Mouse (Mus musculus) small intestine, adult 2 months (tissue): Measurements from ENCODE around the gene Gm4969.

Experiments
- CTCF ChIP-seq: fragments of 200-500 bp; IDR thresholded peaks from 2 replicates; pipeline ENCODE4 v1.5.1; 2012; ENCODE audit warnings: low read depth, mild to moderate bottlenecking, control low read depth, inconsistent platforms, low read length, moderate library complexity, mixed read lengths; ENCODE audit not compliant: insufficient replicate concordance, insufficient read length; ENCODE audit errors: extremely low read depth
- POLR2A ChIP-seq: fragments of 200-500 bp; IDR thresholded peaks from 2 replicates; pipeline ENCODE4 v1.6.1; 2012; ENCODE audit warnings: low read depth, mild to moderate bottlenecking, control low read depth, inconsistent platforms, low read length, moderate library complexity

GRCm38 (mm10) chr7:19050172-19050571, 68.0 kb downstream of the Gm4969 start:
- TF ChIP-seq POLR2A (no peak), CTCF (no peak)
